Mouse (Mus musculus) limb, embryonic 14.5 days (tissue): ENCODE data around the gene Fgfr1op. TPM values are rescaled to one million over a fixed set of nuclear protein-coding genes. Genes with fewer than 3 reads are reported as not detected.
"Not testable (repeated sequence)": the region's sequence is repeated elsewhere in the genome, so short reads cannot be mapped to it uniquely, and the experiment has no call there.

Experiments used
- ATAC-seq: fragments of 200-750 bp; cut with Nextera tagmentation; 2 replicates; pipeline ENCODE4 v1.8.0; 2017; ENCODE audit warnings: low read depth, moderate number of reproducible peaks, moderate TSS enrichment; ENCODE audit not compliant: low FRiP score
- DNase-seq: peaks from one replicate; pipeline ENCODE4 v3.0.0-alpha.2; 2015; ENCODE audit warnings: low spot score
- H3K27ac ChIP-seq: fragments of 300-500 bp; sonication (generic); replicated peaks from 2 replicates; pipeline ENCODE4 v1.5.1; 2014; ENCODE audit warnings: low read depth, mild to moderate bottlenecking, low read length, moderate library complexity, mixed read lengths
- H3K27me3 ChIP-seq: fragments of 300-500 bp; sonication (generic); 2 replicates; pipeline ENCODE4 v1.6.1; 2014; ENCODE audit warnings: low read length, mixed read lengths; ENCODE audit not compliant: control insufficient read depth, insufficient read depth
- H3K36me3 ChIP-seq: fragments of 300-500 bp; sonication (generic); 2 replicates; pipeline ENCODE4 v1.6.1; 2014; ENCODE audit warnings: mild to moderate bottlenecking, low read length, moderate library complexity, mixed read lengths; ENCODE audit not compliant: control insufficient read depth, insufficient read depth
- H3K4me1 ChIP-seq: fragments of 300-500 bp; sonication (generic); 2 replicates; pipeline ENCODE4 v1.6.1; 2014; ENCODE audit warnings: antibody characterized with exemption, low read length, mixed read lengths; ENCODE audit not compliant: control insufficient read depth, insufficient read depth
- H3K4me2 ChIP-seq: fragments of 300-500 bp; sonication (generic); replicated peaks from 2 replicates; pipeline ENCODE4 v1.6.1; 2014; ENCODE audit warnings: low read depth, mild to moderate bottlenecking, low read length, moderate library complexity; ENCODE audit not compliant: severe bottlenecking
- H3K4me3 ChIP-seq: fragments of 300-500 bp; sonication (generic); replicated peaks from 2 replicates; pipeline ENCODE4 v1.5.1; 2014; ENCODE audit warnings: low read length
- H3K9ac ChIP-seq: fragments of 300-500 bp; sonication (generic); 2 replicates; pipeline ENCODE4 v1.6.1; 2014; ENCODE audit warnings: mild to moderate bottlenecking, low read depth, low read length, moderate library complexity; ENCODE audit not compliant: severe bottlenecking
- H3K9me3 ChIP-seq: fragments of 300-500 bp; sonication (generic); 2 replicates; pipeline ENCODE4 v1.6.1; 2016; ENCODE audit warnings: low read length; ENCODE audit not compliant: control insufficient read depth
- POLR2A ChIP-seq: fragments of 200-500 bp; IDR thresholded peaks from 2 replicates; pipeline ENCODE4 v1.8.0; 2012; ENCODE audit warnings: inconsistent platforms, mild to moderate bottlenecking, moderate library complexity, borderline replicate concordance; ENCODE audit not compliant: insufficient read depth, insufficient read length; ENCODE audit errors: extremely low read depth
- WGBS: fragments of 180-500 bp; shearing (Covaris S2); extraction: QIAGEN DNeasy Blood & Tissue Kit; methylation state at CpG from one replicate; pipeline ENCODE4 v1.1.7; 2014; 5-methylcytosine and 5-hydroxymethylcytosine counted together
- polyA plus RNA-seq, 2 experiments: library from polyadenylated mRNA; depleted of rRNA in 1 of 2; stranded (reverse) in 1 of 2; unstranded in 1 of 2; fragments of >200 nt; fragmentation: Nextera tagmentation in 1 of 2; extraction: Ambion mirVana in 1 of 2; gene quantifications; 2 replicates each; pipeline versions ENCODE4 v1.2.1 to v1.2.3; 2012 to 2014

Fgfr1op gene
- polyA plus RNA-seq, 2 experiments: 16.4 to 30.7 TPM

DNA sequence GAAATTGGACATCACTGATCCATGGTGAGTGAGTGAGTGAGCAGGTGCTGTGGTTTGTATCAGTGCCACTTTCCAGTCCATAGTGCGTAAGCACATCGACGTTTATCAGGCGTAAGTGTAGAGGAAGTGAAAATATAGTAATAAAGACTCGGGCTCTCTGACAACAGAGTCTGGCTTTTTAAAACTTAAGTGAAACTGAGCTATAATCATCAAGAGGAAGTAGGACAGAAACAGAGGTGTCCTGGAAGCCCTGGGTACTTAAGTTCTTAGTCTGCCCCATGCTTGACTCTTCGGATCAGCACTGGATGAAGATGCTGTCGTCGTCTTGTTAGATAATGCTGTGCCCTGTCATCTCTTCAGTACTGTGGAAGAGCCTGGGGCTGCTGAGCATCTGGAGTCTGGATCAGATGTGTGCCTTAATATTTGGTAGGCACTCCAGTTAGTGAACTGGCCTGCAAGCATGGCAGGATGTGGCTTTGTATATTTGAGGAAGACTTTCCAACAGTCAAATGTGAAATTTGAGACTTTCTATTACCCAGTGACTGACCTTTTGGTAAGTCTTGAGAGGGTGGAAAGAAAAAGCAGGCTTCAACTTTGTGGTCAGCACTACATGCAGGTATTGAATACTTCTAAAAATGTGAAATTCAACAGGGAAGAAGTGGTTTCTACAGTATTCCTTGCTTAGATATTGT is 30.5 kb downstream of the Fgfr1op start:
- Histone ChIP-seq H3K4me1 (no peaks in the 10 kb centered on the region), H3K9me3 (no peaks in the 10 kb centered on the region), H3K4me3 (no peak overlapping the region), H3K27me3 (no peaks in the 10 kb centered on the region), H3K36me3 (peaks cover 52% of the 10 kb centered on the region), H3K4me2 (no peak overlapping the region), H3K27ac (no peak overlapping the region), H3K9ac (no peak overlapping the region)
- TF ChIP-seq POLR2A: no peak
- DNase-seq: no peak
- 91% methylated on average over 8 of the region's 8 CpGs for WGBS
- no peak for ATAC-seq

DNA sequence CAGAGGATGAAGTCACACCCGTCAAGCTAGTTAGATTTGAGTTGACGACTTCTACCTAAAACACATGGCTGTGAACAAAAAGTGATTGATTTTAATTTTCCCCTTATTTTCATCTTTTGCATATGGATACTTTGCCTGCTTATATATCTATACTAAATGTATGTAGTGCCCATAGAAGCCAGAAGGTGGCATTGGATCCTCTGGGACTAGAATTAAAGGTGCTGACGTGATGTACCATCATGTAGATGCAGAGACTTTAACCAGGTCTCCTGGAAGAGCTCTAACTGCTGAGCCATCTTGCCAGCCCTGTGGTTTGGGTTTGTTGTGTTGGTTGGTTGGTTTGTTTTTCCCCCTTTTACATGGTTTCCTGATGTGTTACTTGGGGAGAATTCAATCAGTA is 32.4 kb downstream of the Fgfr1op start:
- Histone ChIP-seq H3K9me3 (no peaks in the 10 kb centered on the region), H3K4me3 (no peak overlapping the region), H3K4me1 (no peaks in the 10 kb centered on the region), H3K36me3 (peaks cover 39% of the 10 kb centered on the region), H3K9ac (no peak overlapping the region), H3K27me3 (no peaks in the 10 kb centered on the region), H3K27ac (no peak overlapping the region), H3K4me2 (no peak overlapping the region)
- ATAC-seq (no peak), DNase-seq (no peak)
- 63% methylated on average over 3 of the region's 3 CpGs for WGBS
- no peak for TF ChIP-seq POLR2A

DNA sequence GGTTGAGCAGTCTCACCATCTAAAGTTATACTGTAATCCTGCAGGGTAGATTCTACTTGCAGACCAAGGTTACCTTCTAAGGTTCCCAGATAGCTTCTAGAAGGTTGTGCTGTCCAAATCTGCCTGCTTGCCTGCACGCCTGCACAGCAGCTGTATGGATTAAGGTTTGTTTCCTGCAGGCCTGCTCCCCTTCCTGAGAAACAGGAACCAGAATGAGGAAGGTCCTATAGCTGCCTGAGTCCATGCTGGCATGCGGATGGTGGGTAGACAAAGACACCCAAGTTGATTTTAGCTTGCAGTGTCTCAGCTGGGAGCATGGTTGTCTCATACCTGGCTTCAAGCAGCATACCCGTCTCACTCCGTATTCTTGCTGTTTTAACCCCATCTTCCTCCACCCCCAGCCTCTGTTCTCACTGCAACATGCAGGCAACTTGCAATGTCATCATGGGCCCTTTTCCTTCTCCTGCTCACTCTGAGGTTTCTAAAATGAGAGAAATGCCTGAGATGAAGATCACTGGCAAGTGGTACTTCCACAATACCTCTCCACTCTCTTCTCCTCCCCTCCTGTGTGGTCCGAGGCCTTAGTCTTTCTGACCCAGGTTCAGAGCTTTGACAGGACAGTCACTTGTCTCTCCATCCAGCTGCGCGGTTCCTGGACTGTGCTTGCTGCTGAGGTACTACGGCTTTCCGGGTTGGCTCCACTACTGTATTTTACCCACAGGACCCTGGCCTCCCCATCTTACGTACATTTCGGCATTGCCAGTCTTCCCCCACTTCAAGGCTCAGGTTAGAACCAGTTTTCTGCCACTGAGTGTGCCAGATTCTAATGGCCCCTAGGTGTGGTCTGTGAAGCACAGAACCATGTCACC is 34.0 kb downstream of the Fgfr1op start:
- Histone ChIP-seq H3K36me3 (peaks cover 27% of the 10 kb centered on the region), H3K4me1 (no peaks in the 10 kb centered on the region), H3K27me3 (no peaks in the 10 kb centered on the region), H3K9ac (no peak overlapping the region), H3K4me2 (no peak overlapping the region), H3K9me3 (no peaks in the 10 kb centered on the region), H3K27ac (no peak overlapping the region), H3K4me3 (no peak overlapping the region)
- DNase-seq (no peak), ATAC-seq (no peak)
- TF ChIP-seq POLR2A: no peak
- WGBS: 85% methylated on average over 11 of the region's 11 CpGs

DNA sequence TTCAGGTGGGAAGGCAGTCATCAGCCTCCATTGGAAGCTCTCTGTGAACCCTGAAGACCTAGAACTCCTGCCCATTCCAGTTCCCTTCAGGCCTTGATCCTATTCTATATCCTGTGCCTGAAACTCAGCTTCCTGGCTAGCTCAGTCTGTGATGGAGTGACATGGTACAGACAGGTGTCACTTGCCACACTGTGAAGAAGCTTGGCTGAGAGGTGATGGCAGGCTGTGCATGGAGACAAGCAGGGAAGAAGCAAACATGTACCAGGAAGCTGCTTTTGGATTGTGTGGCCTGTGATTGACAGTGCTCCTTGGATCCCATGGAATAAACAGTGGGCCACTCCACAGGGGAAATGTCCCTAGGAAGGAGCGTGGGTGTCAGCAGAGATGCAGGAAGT is 34.6 kb downstream of the Fgfr1op start:
- Histone ChIP-seq H3K4me2 (no peak overlapping the region), H3K9ac (no peak overlapping the region), H3K36me3 (peaks cover 20% of the 10 kb centered on the region), H3K4me1 (no peaks in the 10 kb centered on the region), H3K27ac (no peak overlapping the region), H3K9me3 (no peaks in the 10 kb centered on the region), H3K4me3 (no peak overlapping the region), H3K27me3 (no peaks in the 10 kb centered on the region)
- 75% methylated on average over 1 of the region's 1 CpGs for WGBS
- ATAC-seq: no peak
- no peak for DNase-seq
- TF ChIP-seq POLR2A: no peak

DNA sequence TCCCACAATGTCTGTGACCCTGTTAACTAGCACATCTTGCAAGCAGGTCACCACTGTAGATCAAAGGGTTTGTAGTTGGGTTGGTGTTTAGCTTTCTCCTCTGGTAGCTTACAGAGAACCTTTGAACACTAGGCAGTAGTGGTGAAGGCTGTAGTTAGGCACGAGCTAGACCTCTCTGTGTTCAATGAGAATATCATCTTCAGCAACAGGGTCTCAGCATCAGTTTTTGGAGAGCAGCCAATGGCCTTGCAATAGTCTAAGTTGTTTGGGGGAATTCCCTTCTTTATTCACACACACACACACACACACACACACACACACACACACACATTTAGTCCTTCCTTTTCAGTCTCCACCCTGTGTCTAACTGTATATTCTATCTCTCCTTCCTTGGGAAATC is 38.2 kb downstream of the Fgfr1op start:
- no peak for ATAC-seq

DNA sequence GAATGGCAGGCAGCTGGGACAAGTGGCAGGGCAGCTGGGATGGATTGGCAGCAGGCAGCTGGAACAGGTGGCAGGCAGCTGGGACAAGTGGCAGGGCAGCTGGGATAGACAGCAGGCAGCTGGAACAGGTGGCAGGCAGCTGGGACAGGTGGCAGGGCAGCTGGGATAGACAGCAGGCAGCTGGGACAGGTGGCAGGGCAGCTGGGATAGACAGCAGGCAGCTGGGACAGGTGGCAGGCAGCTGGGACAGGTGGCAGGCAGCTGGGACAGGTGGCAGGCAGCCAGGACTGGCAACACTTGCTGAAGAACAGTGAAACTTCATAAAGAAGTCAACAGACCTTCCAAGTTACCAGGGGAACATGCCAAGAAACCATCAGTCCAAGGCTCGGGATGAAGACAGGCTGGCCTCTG is 39.9 kb downstream of the Fgfr1op start:
- H3K4me1 ChIP-seq, H3K36me3 ChIP-seq, H3K9me3 ChIP-seq, H3K4me3 ChIP-seq, DNase-seq, H3K27me3 ChIP-seq, H3K4me2 ChIP-seq, ATAC-seq, H3K9ac ChIP-seq, H3K27ac ChIP-seq: not testable (repeated sequence)
- 73% methylated on average over 1 of the region's 1 CpGs for WGBS

More for the DNA sequence above, 38.2 kb downstream of the Fgfr1op start:
- Histone ChIP-seq H3K27me3 (no peaks in the 10 kb centered on the region), H3K9ac (no peak overlapping the region), H3K9me3 (no peaks in the 10 kb centered on the region), H3K36me3 (no peaks in the 10 kb centered on the region), H3K4me2 (no peak overlapping the region), H3K27ac (no peak overlapping the region), H3K4me1 (no peaks in the 10 kb centered on the region), H3K4me3 (no peak overlapping the region)
- no peak for DNase-seq
- TF ChIP-seq POLR2A: no peak
- whole genome bisulfite sequencing: 70% methylated on average over 1 of the region's 1 CpGs
